Mouse (Mus musculus) megakaryocyte, embryonic 14.5 days (primary cell): Measurements from ENCODE around the gene Pgam1.

Experiments used
- FLI1 ChIP-seq: IDR thresholded peaks from 2 replicates; pipeline ENCODE4 v1.6.1; 2012; ENCODE audit warnings: low read length, inconsistent platforms, mixed read lengths
- GATA1 ChIP-seq: IDR thresholded peaks from 3 replicates; pipeline ENCODE4 v1.6.1; 2012; ENCODE audit warnings: mixed read lengths, low read length, inconsistent platforms, borderline replicate concordance

DNA sequence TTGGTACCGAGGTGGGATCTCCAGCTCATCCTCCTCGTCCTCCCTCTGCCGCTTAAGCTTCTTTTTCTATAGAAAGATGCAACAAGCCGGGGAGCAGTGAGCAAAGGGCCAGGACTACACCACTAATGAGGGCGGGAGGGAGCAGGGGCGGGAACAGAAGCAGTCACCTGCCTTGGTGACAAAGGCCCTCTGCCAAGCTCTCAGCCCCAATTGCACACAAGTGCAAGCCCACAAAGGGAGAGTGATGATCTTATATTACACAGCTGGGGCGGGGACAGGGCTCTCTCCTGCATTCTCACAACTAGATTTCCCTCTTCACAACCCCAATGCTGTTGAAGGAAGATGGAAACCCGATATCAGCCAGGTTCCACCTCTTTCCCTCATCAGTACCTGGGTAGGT is 45.0 kb upstream of the Pgam1 start:
- TF ChIP-seq GATA1 (no peak), FLI1 (no peak)
